Mouse (Mus musculus) T-helper 17 cell (primary cell): ENCODE data around the gene Slfnl1.

ENCODE experiments used
- in situ Hi-C, 2 experiments: fragments of 300-600 bp; cut with MboI, MseI; formaldehyde crosslinking; loops; 1 replicate in 1 of 2; 2 replicates in 1 of 2; pipeline ENCODE4 v1.15.1; 2025; ENCODE audit warnings: high pct_unique_total_duplicates in 2 of 2

The Slfnl1 gene

GRCm38 (mm10) chr4:120581711-120582110, 49.7 kb downstream of the Slfnl1 start:
- in situ Hi-C loops, result loop anchor here in 1 of 2 experiments (10.0 kb wide), 1 partner anchor 173 kb away; no protein-coding TSS in a partner anchor
